Mouse (Mus musculus) hindbrain, embryonic 12.5 days (tissue): ENCODE measurements around the gene Usp54. TPM values are rescaled to one million over a fixed set of nuclear protein-coding genes. Genes with fewer than 3 reads are reported as not detected.

ENCODE experiments used
- ATAC-seq: fragments of 200-750 bp; cut with Nextera tagmentation; 2 replicates; pipeline ENCODE4 v1.8.0; 2017; ENCODE audit warnings: moderate TSS enrichment; ENCODE audit not compliant: low FRiP score
- H3K27ac ChIP-seq: fragments of 300-500 bp; sonication (generic); 2 replicates; pipeline ENCODE4 v1.5.1; 2016; ENCODE audit warnings: mild to moderate bottlenecking
- H3K27me3 ChIP-seq: fragments of 300-500 bp; sonication (generic); 2 replicates; pipeline ENCODE4 v1.6.1; 2016; ENCODE audit warnings: mild to moderate bottlenecking
- H3K36me3 ChIP-seq: fragments of 300-500 bp; sonication (generic); 2 replicates; pipeline ENCODE4 v1.6.1; 2016; ENCODE audit warnings: mild to moderate bottlenecking
- H3K4me1 ChIP-seq: fragments of 300-500 bp; sonication (generic); 2 replicates; pipeline ENCODE4 v1.6.1; 2016
- H3K4me2 ChIP-seq: fragments of 300-500 bp; sonication (generic); replicated peaks from 2 replicates; pipeline ENCODE4 v1.6.1; 2016; ENCODE audit warnings: mild to moderate bottlenecking
- H3K4me3 ChIP-seq: fragments of 300-500 bp; sonication (generic); 2 replicates; pipeline ENCODE4 v1.5.1; 2016; ENCODE audit warnings: mild to moderate bottlenecking
- H3K9ac ChIP-seq: fragments of 300-500 bp; sonication (generic); 2 replicates; pipeline ENCODE4 v1.6.1; 2016; ENCODE audit warnings: mild to moderate bottlenecking, moderate library complexity
- H3K9me3 ChIP-seq: fragments of 300-500 bp; sonication (generic); replicated peaks from 2 replicates; pipeline ENCODE4 v1.6.1; 2016; ENCODE audit warnings: mild to moderate bottlenecking
- WGBS: fragments of 180-500 bp; shearing (Covaris S2); methylation state at CpG from one replicate; pipeline ENCODE4 v1.1.7; 2016; 5-methylcytosine and 5-hydroxymethylcytosine counted together
- polyA plus RNA-seq: library from polyadenylated mRNA; unstranded; fragments of >200 nt; fragmentation: Nextera tagmentation; extraction: Ambion mirVana; gene quantifications from 2 replicates; pipeline ENCODE4 v1.2.1, GENCODE M21; 2016

Gene Usp54
- polyA plus RNA-seq = 16.6 and 16.9 TPM in 2 replicates

- H3K27ac ChIP-seq = peak within 1 kb of the TSS; percentile 95
- H3K9ac ChIP-seq = peak within 1 kb of the TSS; percentile 87
- peak within 1 kb of the TSS; percentile 76 for H3K4me2 ChIP-seq
- peak; percentile 95 for ATAC-seq
- no peaks in the 10 kb centered on the region for H3K36me3 ChIP-seq
- under 1% methylated on average over 73 of the region's 73 CpGs for WGBS
- peak within 1 kb of the TSS; percentile 85 for H3K4me3 ChIP-seq
- H3K4me1 ChIP-seq = peaks cover 10% of the 10 kb centered on the region
- no peaks in the 10 kb centered on the region for H3K9me3 ChIP-seq
- H3K27me3 ChIP-seq = no peaks in the 10 kb centered on the region
These were observed at the start of gene Usp54 for GRCm38 (mm10) chr14:20640644-20641437. TSS of gene Usp54 (minus strand) at chr14:20641063.

GRCm38 (mm10) chr14:20689009-20689408 is 48.1 kb upstream of the Usp54 start:
- Histone ChIP-seq H3K9me3 (no peaks in the 10 kb centered on the region), H3K4me2 (no peak overlapping the region), H3K36me3 (peaks cover 99% of the 10 kb centered on the region), H3K4me1 (0 out of 2 replicates have a peak, but pooled peaks cover under 1% of the 10 kb centered on the region), H3K4me3 (no peak overlapping the region), H3K9ac (no peak overlapping the region), H3K27me3 (no peaks in the 10 kb centered on the region), H3K27ac (no peak overlapping the region)
- ATAC-seq = no peak
- WGBS = 94% methylated on average over 2 of the region's 2 CpGs

- Histone ChIP-seq H3K4me2 (no peak overlapping the region), H3K9me3 (no peaks in the 10 kb centered on the region), H3K27me3 (no peaks in the 10 kb centered on the region), H3K4me1 (no peaks in the 10 kb centered on the region), H3K4me3 (no peak overlapping the region), H3K36me3 (peaks cover 99% of the 10 kb centered on the region), H3K9ac (no peak overlapping the region), H3K27ac (no peak overlapping the region)
- ATAC-seq = no peak
- WGBS = 95% methylated on average over 3 of the region's 3 CpGs
These were observed 45.7 kb upstream of the Usp54 start for GRCm38 (mm10) chr14:20686576-20686975.

GRCm38 (mm10) chr14:20682498-20682897 is 41.6 kb upstream of the Usp54 start:
- Histone ChIP-seq H3K27ac (no peak overlapping the region), H3K36me3 (peaks cover 98% of the 10 kb centered on the region), H3K4me1 (no peaks in the 10 kb centered on the region), H3K27me3 (no peaks in the 10 kb centered on the region), H3K4me3 (no peak overlapping the region), H3K4me2 (no peak overlapping the region), H3K9me3 (no peaks in the 10 kb centered on the region), H3K9ac (no peak overlapping the region)
- 82% methylated on average over 3 of the region's 3 CpGs for WGBS
- ATAC-seq = no peak

DNA sequence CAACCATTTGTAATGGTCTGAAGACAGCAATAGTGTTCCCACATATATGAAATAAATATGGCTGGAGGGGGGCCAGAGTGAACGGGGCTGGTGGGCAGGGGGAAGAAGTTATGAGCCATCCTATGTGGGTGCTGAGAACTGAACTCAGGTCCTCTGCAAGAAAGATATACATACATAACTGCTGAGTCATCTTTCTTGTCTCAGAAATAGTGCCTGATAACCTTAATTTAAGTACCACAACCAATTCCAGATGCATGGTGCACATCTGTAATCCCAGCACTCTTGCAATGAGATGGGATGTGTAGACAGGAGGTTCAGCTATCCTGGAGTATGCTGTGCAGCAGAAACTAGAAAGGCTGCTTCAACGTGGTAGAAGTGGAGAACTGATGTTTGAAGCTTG is 40.9 kb upstream of the Usp54 start:
- Histone ChIP-seq H3K27me3 (no peaks in the 10 kb centered on the region), H3K36me3 (peaks cover 96% of the 10 kb centered on the region), H3K27ac (no peak overlapping the region), H3K9ac (no peak overlapping the region), H3K4me2 (no peak overlapping the region), H3K9me3 (no peaks in the 10 kb centered on the region), H3K4me1 (no peaks in the 10 kb centered on the region), H3K4me3 (no peak overlapping the region)
- ATAC-seq = no peak
- 96% methylated on average over 2 of the region's 2 CpGs for WGBS

DNA sequence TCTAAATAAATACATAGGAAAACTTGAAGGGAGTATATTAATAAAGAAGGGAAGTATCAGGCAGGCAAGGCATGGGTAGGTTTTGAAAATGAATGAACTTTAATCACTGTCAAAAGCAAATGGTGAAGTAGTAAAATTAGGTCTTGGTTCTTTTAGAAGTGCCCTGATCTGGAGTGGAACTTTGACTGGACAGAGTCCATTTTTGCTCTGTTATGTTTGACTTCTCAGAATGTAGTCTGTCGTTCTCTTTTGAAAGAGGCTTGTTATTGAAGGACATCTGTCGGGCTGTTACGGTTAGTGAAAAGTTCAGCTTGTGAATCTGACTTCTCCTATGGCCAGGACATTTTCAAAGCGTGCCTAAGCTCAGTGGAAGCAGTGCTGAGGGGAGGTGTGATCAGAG is 37.0 kb upstream of the Usp54 start:
- H3K27me3 ChIP-seq = no peaks in the 10 kb centered on the region
- 94% methylated on average over 4 of the region's 4 CpGs for WGBS
- H3K9ac ChIP-seq = no peak overlapping the region
- peaks cover 68% of the 10 kb centered on the region for H3K36me3 ChIP-seq
- no peak for ATAC-seq
- no peak overlapping the region for H3K4me3 ChIP-seq
- H3K4me1 ChIP-seq = peaks cover 13% of the 10 kb centered on the region
- no peak overlapping the region for H3K27ac ChIP-seq
- no peak overlapping the region for H3K4me2 ChIP-seq
- no peaks in the 10 kb centered on the region for H3K9me3 ChIP-seq

DNA sequence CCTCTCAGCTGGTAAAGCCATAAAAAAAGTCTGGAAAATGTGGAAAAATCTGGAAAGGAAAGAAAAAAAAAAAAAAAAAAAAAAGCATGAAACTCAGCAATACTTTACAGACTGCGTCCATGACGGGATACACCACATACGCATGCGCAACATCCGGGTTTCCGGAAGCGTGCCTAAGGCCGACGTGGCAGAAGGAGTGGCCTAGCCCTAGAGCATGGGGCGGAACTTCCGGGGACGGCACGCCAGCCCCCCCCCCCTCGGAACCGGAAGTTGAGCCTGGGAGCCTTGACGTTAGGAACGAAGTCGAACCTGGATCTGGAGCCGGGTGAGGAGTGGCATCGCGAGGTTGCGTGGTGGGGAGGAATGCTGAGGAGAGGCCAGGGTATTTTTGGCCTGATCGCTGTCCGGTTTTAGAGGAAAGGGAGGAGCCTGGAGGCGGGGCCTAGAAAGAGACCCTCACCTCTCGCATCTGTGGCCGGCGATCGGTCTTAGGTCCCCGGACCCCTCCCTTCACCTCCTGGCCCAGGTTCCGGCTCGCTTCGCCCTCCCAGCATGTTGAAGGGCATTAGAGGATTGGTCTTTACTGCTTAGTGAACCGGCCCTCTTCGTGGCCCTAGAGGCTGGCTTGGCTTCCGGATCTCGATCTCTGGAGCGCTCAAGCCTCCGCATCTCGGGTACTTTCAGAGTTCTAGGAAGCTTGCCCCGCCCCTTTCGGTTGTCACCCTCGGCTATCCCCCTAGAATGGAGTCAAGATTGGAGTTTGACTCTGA is 33.4 kb upstream of the Usp54 start, which contains the start of gene Sec24c:
Gene Sec24c, plus strand, starts transcription at position 245 of the 770 bp plus-strand sequence.
- H3K9ac ChIP-seq = peak within 1 kb of the TSS; percentile 86
- H3K9me3 ChIP-seq = no peaks in the 10 kb centered on the region
- peak; percentile 96 for ATAC-seq
- WGBS = 2% methylated on average over 43 of the region's 43 CpGs
- peaks cover 32% of the 10 kb centered on the region for H3K36me3 ChIP-seq
- H3K27me3 ChIP-seq = 0 out of 2 replicates have a peak, but pooled peaks cover 3% of the 10 kb centered on the region
- peak within 1 kb of the TSS; percentile 73 for H3K4me3 ChIP-seq
- peak within 1 kb of the TSS; percentile 89 for H3K27ac ChIP-seq
- peak within 1 kb of the TSS; percentile 86 for H3K4me2 ChIP-seq
- H3K4me1 ChIP-seq = peaks cover 13% of the 10 kb centered on the region

DNA sequence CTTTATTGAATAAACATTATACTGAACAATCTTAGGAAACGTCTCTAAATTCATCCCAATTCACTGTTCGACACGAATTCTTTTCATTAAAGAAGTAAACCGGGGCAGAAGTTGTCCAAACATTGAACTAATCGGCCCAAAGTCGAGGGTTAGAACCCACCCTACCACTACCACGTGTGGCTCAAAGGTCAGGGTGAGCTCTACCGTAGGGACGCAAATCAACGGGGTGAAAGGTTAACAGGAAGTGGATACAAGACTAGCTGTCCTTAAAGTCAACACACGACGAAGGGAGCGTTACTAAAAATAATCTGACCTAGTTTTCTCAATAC is 32.8 kb upstream of the Usp54 start:
- 0 out of 2 replicates have a peak overlapping the region, but pooled peaks have one; percentile 23 for H3K9ac ChIP-seq
- H3K4me3 ChIP-seq = peak overlapping the region; percentile 73
- peaks cover 27% of the 10 kb centered on the region for H3K36me3 ChIP-seq
- H3K27ac ChIP-seq = peak overlapping the region; percentile 74
- H3K27me3 ChIP-seq = 0 out of 2 replicates have a peak, but pooled peaks cover 8% of the 10 kb centered on the region
- ATAC-seq = peak; percentile 82
- H3K9me3 ChIP-seq = no peaks in the 10 kb centered on the region
- peaks cover 13% of the 10 kb centered on the region for H3K4me1 ChIP-seq
- 12% methylated on average over 13 of the region's 13 CpGs for WGBS
- H3K4me2 ChIP-seq = peak overlapping the region; percentile 86

GRCm38 (mm10) chr14:20672990-20673389 is 32.1 kb upstream of the Usp54 start:
- no peak overlapping the region for H3K4me2 ChIP-seq
- no peaks in the 10 kb centered on the region for H3K9me3 ChIP-seq
- no peak overlapping the region for H3K27ac ChIP-seq
- H3K9ac ChIP-seq = no peak overlapping the region
- H3K36me3 ChIP-seq = peaks cover 20% of the 10 kb centered on the region
- H3K4me3 ChIP-seq = no peak overlapping the region
- peaks cover 14% of the 10 kb centered on the region; the same call in 1 of the 2 replicates for H3K27me3 ChIP-seq
- ATAC-seq = no peak
- H3K4me1 ChIP-seq = peaks cover 13% of the 10 kb centered on the region
- WGBS = 90% methylated on average over 2 of the region's 2 CpGs

GRCm38 (mm10) chr14:20668154-20668810 is 27.4 kb upstream of the Usp54 start, which contains the start of gene Synpo2l:
TSS of gene Synpo2l (minus strand) at chr14:20668354.
- Histone ChIP-seq H3K9ac (no peak within 1 kb of the TSS), H3K27ac (no peak within 1 kb of the TSS), H3K4me1 (peaks cover 2% of the 10 kb centered on the region; the same call in 1 of the 2 replicates), H3K4me2 (no peak within 1 kb of the TSS), H3K4me3 (no peak within 1 kb of the TSS), H3K9me3 (no peaks in the 10 kb centered on the region), H3K27me3 (peaks cover 35% of the 10 kb centered on the region), H3K36me3 (no peaks in the 10 kb centered on the region)
- 84% methylated on average over 8 of the region's 8 CpGs for WGBS
- ATAC-seq = no peak

DNA sequence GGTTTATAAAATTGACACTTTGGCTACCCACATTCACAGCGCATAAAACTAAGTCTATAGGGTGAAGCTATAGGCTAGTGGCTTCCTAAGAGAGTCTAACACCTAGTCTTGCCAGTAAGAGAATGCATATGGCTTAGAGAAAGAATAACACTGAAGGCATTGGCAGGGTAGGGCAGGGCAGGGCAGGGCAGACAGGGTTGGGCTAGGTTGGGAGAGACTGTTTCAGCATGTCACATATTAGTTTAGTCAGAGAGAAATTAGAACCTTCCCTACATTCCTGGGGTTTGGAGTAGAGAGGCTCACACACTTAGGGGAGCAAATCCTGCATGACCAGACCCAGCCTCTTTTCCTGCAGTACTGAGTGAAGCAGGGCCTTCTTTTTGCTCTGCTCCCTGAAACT is 26.6 kb upstream of the Usp54 start:
- Histone ChIP-seq H3K36me3 (no peaks in the 10 kb centered on the region), H3K9me3 (no peaks in the 10 kb centered on the region), H3K9ac (no peak overlapping the region), H3K27me3 (peaks cover 43% of the 10 kb centered on the region), H3K4me2 (no peak overlapping the region), H3K4me3 (no peak overlapping the region), H3K27ac (no peak overlapping the region), H3K4me1 (peaks cover 2% of the 10 kb centered on the region; the same call in 1 of the 2 replicates)
- WGBS = 64% methylated on average over 1 of the region's 1 CpGs
- ATAC-seq = no peak

GRCm38 (mm10) chr14:20664436-20664835 is 23.6 kb upstream of the Usp54 start:
- ATAC-seq = no peak
- Histone ChIP-seq H3K4me3 (no peak overlapping the region), H3K9ac (no peak overlapping the region), H3K9me3 (no peaks in the 10 kb centered on the region), H3K36me3 (no peaks in the 10 kb centered on the region), H3K4me2 (no peak overlapping the region), H3K27ac (no peak overlapping the region), H3K27me3 (peaks cover 45% of the 10 kb centered on the region), H3K4me1 (peaks cover 12% of the 10 kb centered on the region; the same call in 1 of the 2 replicates)
- 57% methylated on average over 3 of the region's 3 CpGs for WGBS
